Mouse (Mus musculus) hindbrain, postnatal 0 days (tissue): Measurements from ENCODE around the gene Zfp503. TPM values are rescaled to one million over a fixed set of nuclear protein-coding genes. Genes with fewer than 3 reads are reported as not detected.

Experiments
- ATAC-seq: fragments of 200-750 bp; cut with Nextera tagmentation; 2 replicates; pipeline ENCODE4 v1.8.0; 2017; ENCODE audit warnings: mild to moderate bottlenecking, moderate TSS enrichment, moderate library complexity
- DNase-seq: peaks from one replicate; pipeline ENCODE4 v3.0.0-alpha.2; 2015; ENCODE audit warnings: low spot score
- H3K27ac ChIP-seq: fragments of 300-500 bp; sonication (generic); 2 replicates; pipeline ENCODE4 v1.5.1; 2014; ENCODE audit warnings: mild to moderate bottlenecking
- H3K27me3 ChIP-seq: fragments of 300-500 bp; sonication (generic); 2 replicates; pipeline ENCODE4 v1.6.1; 2014; ENCODE audit warnings: low read length, mixed read lengths; ENCODE audit not compliant: insufficient read depth
- H3K36me3 ChIP-seq: fragments of 300-500 bp; sonication (generic); 2 replicates; pipeline ENCODE4 v1.6.1; 2014; ENCODE audit warnings: low read length, mixed read lengths; ENCODE audit not compliant: insufficient read depth
- H3K4me1 ChIP-seq: fragments of 300-500 bp; sonication (generic); 2 replicates; pipeline ENCODE4 v1.6.1; 2014; ENCODE audit warnings: antibody characterized with exemption, low read length, mixed read lengths; ENCODE audit not compliant: insufficient read depth
- H3K4me2 ChIP-seq: fragments of 300-500 bp; sonication (generic); 2 replicates; pipeline ENCODE4 v1.6.1; 2014; ENCODE audit warnings: low read depth, mild to moderate bottlenecking, low read length, moderate library complexity, mixed read lengths
- H3K4me3 ChIP-seq: fragments of 300-500 bp; sonication (generic); 2 replicates; pipeline ENCODE4 v1.5.1; 2014; ENCODE audit warnings: low read length
- H3K9ac ChIP-seq: fragments of 300-500 bp; sonication (generic); replicated peaks from 2 replicates; pipeline ENCODE4 v1.6.1; 2014; ENCODE audit warnings: mild to moderate bottlenecking, low read length, moderate library complexity, mixed read lengths
- H3K9me3 ChIP-seq: fragments of 300-500 bp; sonication (generic); 2 replicates; pipeline ENCODE4 v1.6.1; 2016; ENCODE audit warnings: low read length, mixed read lengths
- CTCF ChIP-seq: IDR thresholded peaks from 2 replicates; pipeline ENCODE4 v1.5.1; 2016; ENCODE audit warnings: antibody characterized with exemption, control low read depth, low read depth
- WGBS: fragments of 180-500 bp; shearing (Covaris S2); extraction: QIAGEN DNeasy Blood & Tissue Kit; methylation state at CpG from one replicate; pipeline ENCODE4 v1.1.7; 2014; 5-methylcytosine and 5-hydroxymethylcytosine counted together
- polyA plus RNA-seq: library from polyadenylated mRNA; unstranded; fragments of >200 nt; fragmentation: Nextera tagmentation; extraction: Ambion mirVana; gene quantifications from 2 replicates; pipeline ENCODE4 v1.2.1, GENCODE M21; 2015
- total RNA-seq: library from RNA; depleted of rRNA; stranded (reverse); fragments of >200 nt; gene quantifications from 2 replicates; pipeline ENCODE4 v1.2.3, GENCODE M21; 2014

The Zfp503 gene
- total and polyA plus RNA-seq, 2 experiments from 2014 or later = 10.4 to 25.5 TPM

DNA sequence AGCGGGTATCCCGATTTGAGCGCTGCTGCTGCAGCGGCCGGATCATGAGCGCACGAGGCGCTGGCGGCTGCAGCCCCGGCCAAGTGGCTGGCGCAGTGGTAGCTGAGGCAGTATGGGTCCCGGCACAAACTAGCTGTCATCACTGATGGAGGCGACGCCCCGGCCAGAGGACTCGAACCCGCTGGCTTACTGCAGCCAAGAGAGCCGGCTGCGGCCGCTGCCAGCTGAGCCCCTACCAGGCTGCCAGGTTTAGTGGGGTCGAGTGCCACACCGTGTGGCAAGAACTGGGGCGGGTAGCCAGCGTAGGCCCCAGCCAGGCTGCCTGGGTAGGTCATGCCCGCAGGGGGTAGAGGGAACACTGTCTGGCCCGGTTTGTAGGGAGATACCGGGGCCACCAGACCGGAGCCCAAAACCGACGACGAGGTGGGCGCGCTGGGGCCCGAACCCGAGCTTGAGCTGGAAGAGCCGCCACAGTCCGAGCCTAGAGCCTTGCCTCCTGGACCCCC lies 3.9 kb downstream of the Zfp503 start:
- peak overlapping the region; percentile 75 for H3K9ac ChIP-seq
- no peak for ATAC-seq
- H3K27me3 ChIP-seq = peaks cover 9% of the 10 kb centered on the region; the same call in 1 of the 2 replicates
- peak overlapping the region; percentile 91 for H3K27ac ChIP-seq
- peak overlapping the region; percentile 85 for H3K4me3 ChIP-seq
- 4% methylated on average over 36 of the region's 37 CpGs for WGBS
- H3K4me2 ChIP-seq = peak overlapping the region; percentile 84
- no peak for TF ChIP-seq CTCF
- H3K4me1 ChIP-seq = 0 out of 2 replicates have a peak, but pooled peaks cover 7% of the 10 kb centered on the region
- peak; percentile 32 for DNase-seq
- H3K36me3 ChIP-seq = no peaks in the 10 kb centered on the region
- no peaks in the 10 kb centered on the region for H3K9me3 ChIP-seq

DNA sequence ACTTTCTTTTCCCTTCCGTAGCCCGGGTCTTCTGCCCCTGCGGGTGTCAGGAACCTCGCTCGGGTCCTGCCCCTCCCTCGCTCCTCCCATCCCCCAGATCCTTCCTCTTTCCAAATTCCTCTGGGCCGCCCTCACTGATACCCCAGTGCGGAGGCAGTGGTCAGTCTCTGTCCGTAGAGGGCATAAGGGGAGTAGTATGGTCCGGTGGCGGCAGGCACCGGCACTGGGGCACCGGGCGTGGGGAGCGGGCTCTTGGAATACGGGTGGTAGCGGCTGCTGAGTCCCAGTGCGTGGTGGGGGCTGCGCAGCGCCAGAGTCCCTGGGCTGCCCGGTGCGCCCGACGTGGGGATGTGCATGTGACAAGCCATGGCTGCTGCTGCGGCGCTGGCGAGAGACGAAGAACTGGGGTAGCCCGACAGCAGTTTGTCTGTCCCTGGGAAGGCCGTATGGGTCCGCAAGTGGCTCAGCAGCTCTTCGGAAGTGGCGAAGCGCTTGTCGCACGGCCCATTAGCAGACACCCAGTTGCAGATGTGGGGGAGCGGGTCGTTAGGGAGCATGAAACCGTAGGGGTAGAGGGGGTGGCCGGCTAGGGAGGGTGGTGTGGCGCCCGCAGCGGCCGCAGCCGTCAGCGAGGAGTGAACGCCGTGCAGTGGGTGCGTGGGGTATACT lies 4.5 kb downstream of the Zfp503 start:
- DNase-seq (peak; percentile 30), ATAC-seq (no peak)
- H3K9me3 ChIP-seq = no peaks in the 10 kb centered on the region
- peak overlapping the region; percentile 91 for H3K27ac ChIP-seq
- WGBS = 11% methylated on average over 48 of the region's 49 CpGs
- peak overlapping the region; percentile 85 for H3K4me3 ChIP-seq
- H3K9ac ChIP-seq = peak overlapping the region; percentile 75
- H3K27me3 ChIP-seq = peaks cover 4% of the 10 kb centered on the region; the same call in 1 of the 2 replicates
- H3K4me2 ChIP-seq = peak overlapping the region; percentile 84
- TF ChIP-seq CTCF = no peak
- H3K4me1 ChIP-seq = 0 out of 2 replicates have a peak, but pooled peaks cover 7% of the 10 kb centered on the region
- H3K36me3 ChIP-seq = no peaks in the 10 kb centered on the region

DNA sequence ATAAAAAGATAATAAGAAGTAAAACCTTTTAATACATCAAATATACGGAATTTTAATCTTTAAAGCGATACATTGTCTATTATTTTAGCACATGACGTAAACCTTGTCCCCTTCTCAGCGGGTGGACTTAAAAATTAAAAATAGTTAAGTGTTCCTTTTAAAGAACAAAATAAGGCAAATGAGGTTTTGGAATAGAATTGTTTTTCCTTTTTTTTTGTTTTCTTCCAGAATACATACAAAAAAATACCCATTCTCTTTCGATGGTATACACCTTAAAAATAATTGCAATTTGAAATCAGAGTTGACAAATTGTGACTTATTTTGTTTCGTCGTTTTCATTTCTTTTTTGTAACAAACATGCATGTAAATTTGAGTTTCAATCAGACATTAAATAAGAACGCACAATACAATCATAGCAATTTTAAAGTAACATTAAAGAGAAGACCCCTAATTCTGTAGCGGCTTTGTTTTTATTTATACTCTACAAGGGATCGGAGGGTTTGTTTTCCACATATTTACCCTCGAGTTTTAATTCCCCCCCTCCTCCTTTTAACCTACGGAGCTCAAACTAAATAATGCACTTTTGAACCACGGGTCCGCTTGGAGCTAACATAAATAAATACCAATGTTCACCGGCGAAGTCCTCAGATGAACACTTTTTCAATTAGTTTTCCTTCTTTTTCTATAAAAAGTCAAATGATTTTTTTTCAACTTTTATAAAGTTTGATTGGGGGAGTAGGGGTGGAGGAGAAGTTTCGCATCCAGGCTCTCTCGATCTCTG lies 5.3 kb downstream of the Zfp503 start:
- Histone ChIP-seq H3K4me1 (0 out of 2 replicates have a peak, but pooled peaks cover under 1% of the 10 kb centered on the region), H3K4me2 (peak overlapping the region; percentile 84), H3K27ac (peak overlapping the region; percentile 91; the same call in 1 of the 2 replicates), H3K9ac (peak overlapping the region; percentile 75), H3K9me3 (no peaks in the 10 kb centered on the region), H3K36me3 (no peaks in the 10 kb centered on the region), H3K27me3 (no peaks in the 10 kb centered on the region), H3K4me3 (peak overlapping the region; percentile 85)
- 15% methylated on average over 18 of the region's 18 CpGs for WGBS
- no peak for TF ChIP-seq CTCF
- DNase-seq (no peak), ATAC-seq (no peak)

DNA sequence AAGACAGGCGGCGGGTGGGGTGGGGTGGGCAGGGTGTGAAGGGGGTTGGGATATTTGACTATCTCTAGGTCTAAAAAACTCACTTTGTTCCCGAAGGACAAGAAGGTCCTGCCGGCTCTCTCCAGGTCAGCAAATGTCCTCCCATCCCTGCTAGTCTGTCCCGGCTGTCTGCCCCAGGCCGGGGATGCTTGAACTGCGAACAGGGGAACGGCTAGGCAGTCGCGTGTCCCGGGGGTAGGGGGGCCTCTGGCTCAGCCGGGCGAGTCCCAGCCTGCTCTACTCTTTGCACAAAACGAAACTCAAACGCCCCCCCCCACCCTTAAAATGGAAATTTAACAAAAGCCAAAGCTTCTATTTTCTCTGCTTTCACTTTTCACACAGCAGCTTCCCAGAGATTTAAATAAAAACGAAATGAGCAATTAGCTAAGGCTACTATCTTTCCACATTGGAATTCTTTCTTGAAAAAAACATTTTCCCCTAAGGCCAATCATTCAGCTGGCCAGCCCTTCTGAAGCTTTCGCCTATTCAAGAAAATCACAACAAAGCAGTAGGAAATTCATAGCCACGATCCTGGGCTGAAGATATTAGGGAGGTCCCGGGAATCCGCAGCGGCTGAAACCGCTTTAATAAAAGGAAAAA lies 6.0 kb downstream of the Zfp503 start:
- Histone ChIP-seq H3K4me2 (peak overlapping the region; percentile 61), H3K9ac (peak overlapping the region; percentile 39), H3K27ac (peak overlapping the region; percentile 59), H3K4me1 (no peaks in the 10 kb centered on the region), H3K36me3 (no peaks in the 10 kb centered on the region), H3K4me3 (peak overlapping the region; percentile 35), H3K9me3 (no peaks in the 10 kb centered on the region), H3K27me3 (no peaks in the 10 kb centered on the region)
- DNase-seq (peak; percentile 26), ATAC-seq (no peak)
- 9% methylated on average over 22 of the region's 22 CpGs for WGBS
- TF ChIP-seq CTCF = no peak

DNA sequence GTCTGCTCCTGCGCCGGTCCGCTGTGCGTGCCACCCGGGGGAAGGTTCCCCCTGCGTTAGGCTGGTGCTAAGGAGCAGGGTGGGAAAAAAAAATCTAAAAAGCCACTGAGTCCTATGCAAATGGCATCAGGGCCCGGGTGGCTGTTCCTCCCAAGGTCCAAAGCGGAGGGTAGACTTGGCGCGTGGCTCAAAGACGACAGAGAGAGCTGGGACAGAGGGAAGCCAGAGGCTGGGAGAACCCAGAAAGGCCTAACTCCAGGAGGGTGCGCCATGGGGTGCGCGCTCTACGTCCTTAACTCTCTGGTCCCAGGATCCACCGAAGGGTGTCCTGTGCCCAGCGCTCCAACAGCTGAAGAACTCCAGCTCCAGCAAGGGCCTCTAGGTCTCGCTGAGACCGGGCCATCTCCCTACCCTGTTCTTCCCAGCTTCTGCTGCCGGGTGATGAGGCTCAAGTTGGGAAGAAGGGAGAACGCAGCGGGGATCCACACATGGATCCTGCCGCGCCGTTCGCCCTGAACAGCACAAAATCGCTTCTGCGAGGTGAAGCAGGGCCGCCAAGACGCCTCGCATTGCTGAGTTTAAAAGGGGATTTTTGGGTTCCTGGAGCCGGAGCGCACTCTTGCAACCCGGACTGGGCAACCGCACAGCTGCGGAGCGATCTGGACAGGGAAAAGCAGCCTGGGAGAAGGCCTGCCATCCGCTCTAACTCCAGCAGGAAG lies 6.7 kb downstream of the Zfp503 start:
- Histone ChIP-seq H3K4me3 (peak overlapping the region; percentile 35), H3K36me3 (no peaks in the 10 kb centered on the region), H3K27me3 (no peaks in the 10 kb centered on the region), H3K27ac (peak overlapping the region; percentile 59), H3K4me2 (peak overlapping the region; percentile 61), H3K4me1 (no peaks in the 10 kb centered on the region), H3K9ac (peak overlapping the region; percentile 39), H3K9me3 (no peaks in the 10 kb centered on the region)
- peak; percentile 38 for DNase-seq
- WGBS = 13% methylated on average over 38 of the region's 38 CpGs
- ATAC-seq = no peak
- TF ChIP-seq CTCF = no peak

DNA sequence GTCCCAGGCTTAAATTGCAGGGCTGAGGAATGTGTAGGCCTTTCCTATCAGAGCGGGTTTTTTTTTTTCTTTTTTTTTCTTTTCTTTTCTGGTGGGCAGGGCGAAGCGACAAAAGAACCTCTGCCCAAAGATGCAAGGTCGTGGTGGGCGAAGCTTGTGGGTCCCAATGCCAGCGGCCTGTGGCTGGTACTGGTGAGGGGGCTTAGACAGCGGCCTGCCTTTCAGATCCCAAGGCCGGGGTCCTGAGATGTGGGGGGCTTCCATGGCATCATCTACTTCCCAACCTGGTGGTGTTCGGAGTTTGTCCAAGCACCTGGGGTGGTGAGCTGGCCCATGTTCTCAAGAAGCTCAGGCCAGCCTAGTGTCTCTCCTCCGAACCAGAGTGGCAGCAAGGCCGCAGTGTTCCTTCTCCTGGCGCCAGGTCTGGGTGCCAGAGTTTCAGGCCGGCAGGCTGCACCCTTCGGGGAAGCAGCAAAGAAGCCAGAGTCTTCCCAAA lies 7.3 kb downstream of the Zfp503 start:
- H3K4me3 ChIP-seq = peak overlapping the region; percentile 35; the same call in 1 of the 2 replicates
- H3K9ac ChIP-seq = no peak overlapping the region; the same call in 1 of the 2 replicates
- 37% methylated on average over 14 of the region's 14 CpGs for WGBS

More for the DNA sequence above, 7.3 kb downstream of the Zfp503 start:
- H3K27ac ChIP-seq = peak overlapping the region; percentile 59
- DNase-seq (peak; percentile 26), ATAC-seq (no peak)
- no peaks in the 10 kb centered on the region for H3K9me3 ChIP-seq
- H3K27me3 ChIP-seq = no peaks in the 10 kb centered on the region
- H3K4me2 ChIP-seq = peak overlapping the region; percentile 61
- no peaks in the 10 kb centered on the region for H3K36me3 ChIP-seq
- no peak for TF ChIP-seq CTCF
- H3K4me1 ChIP-seq = no peaks in the 10 kb centered on the region
